Mouse (Mus musculus) right cerebral cortex, postnatal 14 days (tissue): Measurements from ENCODE around the gene Ltb4r2.
A peak's percentile ranks its signal among the peaks of the same experiment; 100 is the strongest.

ENCODE experiments used
- DNase-seq: peaks from one replicate; pipeline ENCODE4 v3.0.0; 2022

Gene Ltb4r2

DNA sequence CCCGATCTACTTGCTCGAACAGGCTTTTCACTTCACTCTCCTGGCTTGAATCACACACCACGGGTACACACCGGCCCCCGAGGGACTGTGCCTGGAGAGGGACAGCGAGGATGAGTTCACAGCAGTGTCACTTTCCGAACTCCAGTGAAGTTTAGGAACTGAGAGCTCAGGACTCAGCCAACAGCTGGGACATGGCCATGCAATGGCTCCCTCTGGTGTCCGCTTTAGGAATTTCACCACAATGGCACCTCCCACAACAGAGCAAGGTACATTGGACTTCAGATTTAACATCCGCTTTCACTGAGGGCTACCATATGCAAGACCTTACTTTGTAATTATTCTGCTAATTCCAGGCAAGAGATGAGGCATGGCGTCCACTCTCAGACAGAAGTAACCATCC, 17.5 kb upstream of the Ltb4r2 start:
- peak; percentile 84 for DNase-seq

DNA sequence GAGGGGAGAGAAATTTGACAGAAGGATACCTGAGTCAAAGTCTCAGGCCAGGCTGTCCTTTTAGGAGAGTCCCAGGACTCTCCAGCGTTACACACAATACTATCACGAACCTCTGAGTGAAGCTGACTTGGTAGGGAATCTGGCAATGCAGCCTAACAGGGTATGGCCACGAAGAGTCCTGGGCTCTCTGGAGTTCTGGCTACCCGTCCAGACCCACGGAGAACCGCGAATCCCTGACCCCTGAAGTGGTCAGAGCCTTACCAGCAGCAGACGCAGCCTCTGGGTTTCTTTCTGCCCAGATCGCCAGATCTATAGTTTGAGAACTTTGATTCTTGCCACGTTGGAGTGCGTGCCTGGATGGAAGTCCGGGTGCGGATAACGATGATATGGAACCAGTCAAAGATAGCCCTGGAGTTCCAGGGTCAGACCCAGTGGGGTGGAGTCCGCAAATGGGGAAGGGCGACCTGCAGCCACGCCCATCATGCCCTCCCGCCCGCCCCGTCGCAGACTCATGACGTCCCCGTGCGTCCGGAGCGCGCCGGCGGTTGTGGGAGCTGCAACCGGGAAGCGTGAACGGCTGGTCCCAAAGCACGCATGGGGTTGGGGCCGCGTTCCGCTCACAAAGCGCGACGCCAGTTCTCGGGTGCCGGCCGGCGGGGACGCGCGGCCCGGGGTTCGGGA, 15.9 kb upstream of the Ltb4r2 start, which contains the start of the genes Dhrs1 and Nop9:
TSS of gene Dhrs1 (minus strand) at position 511 of the 681 bp plus-strand sequence.
TSS of gene Nop9 (plus strand) at position 514 of the 681 bp plus-strand sequence.
- DNase-seq = peak; percentile 83

DNA sequence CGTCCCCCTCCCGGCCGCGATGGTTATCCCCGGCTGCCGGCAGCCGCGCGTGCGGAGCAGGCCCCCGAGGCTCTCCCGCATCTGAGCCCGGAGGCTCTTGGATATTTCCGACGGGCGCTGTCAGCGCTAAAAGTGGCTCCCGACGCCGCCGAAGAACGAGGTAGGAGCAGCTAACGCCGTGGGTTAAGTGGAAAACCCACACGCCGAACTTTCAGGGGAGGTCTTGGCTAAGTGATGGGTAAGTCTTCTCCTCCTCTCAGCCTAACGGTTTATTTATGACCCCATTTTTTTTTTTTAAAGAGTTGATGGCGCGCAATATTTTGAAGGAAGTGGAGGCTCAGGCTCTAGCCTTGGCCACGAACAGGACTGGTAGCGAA, 15.4 kb upstream of the Ltb4r2 start:
- DNase-seq = no peak

DNA sequence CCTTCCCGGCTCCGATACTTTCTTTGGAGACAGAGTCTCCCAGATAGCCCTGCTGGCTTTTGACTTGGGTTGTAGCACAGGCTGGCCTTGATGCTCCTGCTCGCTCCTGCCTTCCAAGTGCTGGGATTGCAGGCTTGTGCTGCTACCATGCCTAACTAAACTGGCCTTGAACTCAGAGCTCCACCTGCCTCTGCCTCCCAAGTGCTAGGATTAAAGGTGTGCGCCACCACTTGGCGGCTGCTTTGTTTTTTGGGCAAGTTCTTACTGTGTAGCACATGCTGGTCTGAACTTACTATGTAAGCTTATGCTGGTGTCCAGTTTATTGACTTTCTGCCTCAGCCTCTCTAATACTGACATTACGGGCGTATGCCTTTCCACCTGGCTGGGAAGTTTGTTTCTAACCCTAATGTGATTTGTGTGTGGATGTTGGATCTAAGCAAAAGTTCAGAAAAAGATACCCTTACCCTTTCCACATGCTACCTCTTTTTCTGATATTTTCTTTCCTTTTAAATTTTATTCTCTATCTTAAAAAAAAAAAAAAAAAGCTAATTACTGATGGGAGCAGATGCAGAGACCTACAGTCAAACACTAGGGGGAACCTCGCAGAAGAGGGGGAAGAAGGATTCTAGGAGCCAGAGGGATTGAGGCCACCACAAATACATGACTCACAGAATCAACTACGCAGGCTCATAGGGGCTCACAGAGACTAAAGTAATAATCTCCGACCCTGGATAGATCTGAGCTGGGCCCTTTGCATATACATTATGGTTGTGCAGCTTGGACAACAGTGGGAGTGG, 14.0 kb upstream of the Ltb4r2 start:
- DNase-seq = no peak

DNA sequence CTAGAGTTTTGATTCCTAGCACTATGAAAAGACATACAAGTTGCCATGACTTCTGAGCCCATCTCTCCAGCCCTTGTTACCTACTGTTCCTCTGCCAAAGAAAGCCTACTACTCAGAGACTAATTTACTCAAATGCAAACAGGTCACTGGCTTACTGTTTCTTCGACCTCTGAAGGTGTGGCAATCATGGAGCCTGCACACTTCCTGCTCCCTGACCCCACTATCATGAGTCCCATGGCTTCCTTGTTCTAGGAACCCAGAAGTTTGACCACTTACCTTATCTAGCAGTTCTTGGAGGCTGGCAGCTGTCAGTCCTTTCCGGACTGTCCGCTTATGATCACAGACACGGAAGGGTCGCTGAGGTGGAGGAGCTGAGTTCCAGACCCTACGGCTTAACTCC, 3.7 kb upstream of the Ltb4r2 start:
- DNase-seq = no peak

DNA sequence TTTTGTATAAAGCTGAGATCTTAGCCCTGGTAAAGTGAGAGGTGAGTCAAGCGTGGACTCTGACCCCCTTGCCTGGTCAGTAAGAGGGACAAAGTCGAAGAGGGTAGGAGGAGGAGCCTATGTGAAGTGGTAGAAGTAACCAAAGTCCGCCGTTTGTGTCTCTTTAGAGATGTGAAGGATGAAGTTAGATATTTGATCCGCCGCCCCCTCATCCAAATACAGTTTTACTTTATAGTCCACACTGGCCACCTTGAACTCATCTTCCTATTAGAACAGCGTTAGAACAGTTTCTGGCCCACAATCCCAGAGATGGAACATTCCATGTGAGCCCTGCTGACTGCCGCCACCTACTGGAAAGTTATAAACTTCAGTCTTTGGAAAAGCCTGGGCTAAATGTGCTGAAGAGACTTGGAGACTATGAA, 2.9 kb upstream of the Ltb4r2 start, which contains the start of gene Cideb:
TSS of gene Cideb (minus strand) at position 96 of the 422 bp plus-strand sequence.
- DNase-seq = no peak

DNA sequence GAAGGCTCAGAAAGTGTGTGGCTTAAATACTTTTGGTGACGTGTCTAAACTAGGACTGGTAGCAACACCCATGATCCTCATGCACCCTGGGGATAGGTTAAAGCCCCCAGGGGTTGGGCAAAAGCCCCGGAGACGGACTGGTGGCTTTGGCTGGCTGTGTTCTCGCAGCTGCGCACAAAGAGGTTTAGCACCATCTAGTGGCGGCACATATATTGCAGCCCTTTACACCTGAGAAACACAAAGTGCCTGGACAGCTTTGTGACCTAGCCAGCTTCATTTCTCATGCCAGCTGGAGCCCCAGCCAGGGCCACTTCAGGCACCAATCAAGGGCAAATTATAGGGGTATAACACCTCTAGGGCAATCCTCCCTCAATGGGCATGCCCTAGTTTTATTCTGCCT, 1.1 kb upstream of the Ltb4r2 start:
- DNase-seq = peak; percentile 85

DNA sequence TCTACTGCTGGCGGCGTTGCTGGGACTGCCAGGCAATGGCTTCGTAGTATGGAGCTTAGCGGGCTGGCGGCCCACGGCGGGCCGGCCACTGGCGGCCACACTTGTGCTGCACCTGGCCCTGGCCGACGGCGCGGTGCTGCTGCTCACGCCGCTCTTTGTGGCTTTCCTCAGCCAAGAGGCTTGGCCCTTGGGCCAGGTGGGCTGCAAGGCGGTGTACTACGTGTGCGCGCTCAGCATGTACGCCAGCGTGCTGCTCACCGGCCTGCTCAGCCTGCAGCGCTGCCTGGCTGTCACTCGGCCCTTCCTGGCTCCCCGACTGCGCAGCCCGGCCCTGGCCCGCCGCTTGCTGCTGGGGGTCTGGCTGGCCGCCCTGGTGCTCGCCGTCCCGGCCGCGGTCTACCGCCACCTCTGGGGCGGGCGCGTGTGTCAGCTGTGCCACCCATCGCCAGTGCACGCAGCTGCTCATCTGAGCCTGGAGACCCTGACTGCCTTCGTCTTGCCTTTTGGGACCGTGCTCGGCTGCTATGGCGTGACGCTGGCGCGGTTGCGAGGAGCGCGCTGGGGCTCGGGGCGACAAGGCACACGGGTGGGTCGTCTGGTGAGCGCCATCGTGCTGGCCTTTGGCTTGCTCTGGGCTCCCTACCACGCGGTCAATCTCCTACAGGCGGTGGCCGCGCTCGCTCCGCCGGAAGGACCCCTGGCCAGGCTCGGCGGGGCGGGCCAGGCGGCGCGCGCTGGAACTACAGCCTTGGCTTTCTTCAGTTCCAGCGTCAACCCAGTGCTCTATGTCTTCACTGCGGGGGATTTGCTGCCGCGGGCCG, 983 bp downstream of the Ltb4r2 start:
- DNase-seq = peak; percentile 58

DNA sequence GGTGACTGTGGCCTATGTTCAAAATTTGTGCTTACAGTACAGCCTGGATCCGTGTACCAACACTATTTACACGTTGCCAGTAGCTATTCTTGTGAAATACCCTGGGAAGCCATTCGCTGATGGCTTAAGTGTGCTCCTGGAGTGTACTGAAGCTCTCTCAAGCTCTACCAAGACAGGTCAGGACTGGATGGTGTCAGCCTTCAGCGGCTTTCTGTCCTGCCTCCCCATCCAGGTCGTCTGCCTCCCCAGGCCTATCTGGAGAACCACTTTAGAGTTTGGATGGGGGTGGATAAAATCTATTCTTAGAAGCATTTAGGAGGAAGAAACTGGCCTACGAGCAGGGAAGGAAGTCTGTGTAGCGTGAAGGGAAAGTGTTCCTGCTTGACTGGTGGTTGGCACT, 1.9 kb downstream of the Ltb4r2 start:
- no peak for DNase-seq

DNA sequence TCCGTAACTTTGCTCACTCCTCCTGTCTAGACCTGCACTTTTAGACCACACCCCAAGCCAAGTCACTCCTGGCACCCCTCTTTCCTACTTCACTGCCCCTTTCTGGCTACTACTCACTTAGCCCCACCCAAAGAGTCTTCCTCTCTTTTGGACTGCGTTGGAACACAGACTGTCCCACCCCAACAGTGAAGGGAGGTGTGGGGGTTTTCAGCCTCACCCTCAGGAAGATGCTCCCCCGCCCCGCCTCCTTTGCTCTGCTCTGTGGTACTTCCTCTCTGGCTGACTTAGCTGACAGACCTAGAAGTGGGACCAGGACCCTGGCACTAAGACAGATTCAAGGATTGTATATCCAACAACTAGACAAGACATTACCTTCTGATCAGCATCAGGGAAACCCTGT, 4.5 kb downstream of the Ltb4r2 start, which contains the start of gene Ltb4r1:
TSS of gene Ltb4r1 (plus strand) at position 267 of the 400 bp plus-strand sequence.
- DNase-seq = no peak

DNA sequence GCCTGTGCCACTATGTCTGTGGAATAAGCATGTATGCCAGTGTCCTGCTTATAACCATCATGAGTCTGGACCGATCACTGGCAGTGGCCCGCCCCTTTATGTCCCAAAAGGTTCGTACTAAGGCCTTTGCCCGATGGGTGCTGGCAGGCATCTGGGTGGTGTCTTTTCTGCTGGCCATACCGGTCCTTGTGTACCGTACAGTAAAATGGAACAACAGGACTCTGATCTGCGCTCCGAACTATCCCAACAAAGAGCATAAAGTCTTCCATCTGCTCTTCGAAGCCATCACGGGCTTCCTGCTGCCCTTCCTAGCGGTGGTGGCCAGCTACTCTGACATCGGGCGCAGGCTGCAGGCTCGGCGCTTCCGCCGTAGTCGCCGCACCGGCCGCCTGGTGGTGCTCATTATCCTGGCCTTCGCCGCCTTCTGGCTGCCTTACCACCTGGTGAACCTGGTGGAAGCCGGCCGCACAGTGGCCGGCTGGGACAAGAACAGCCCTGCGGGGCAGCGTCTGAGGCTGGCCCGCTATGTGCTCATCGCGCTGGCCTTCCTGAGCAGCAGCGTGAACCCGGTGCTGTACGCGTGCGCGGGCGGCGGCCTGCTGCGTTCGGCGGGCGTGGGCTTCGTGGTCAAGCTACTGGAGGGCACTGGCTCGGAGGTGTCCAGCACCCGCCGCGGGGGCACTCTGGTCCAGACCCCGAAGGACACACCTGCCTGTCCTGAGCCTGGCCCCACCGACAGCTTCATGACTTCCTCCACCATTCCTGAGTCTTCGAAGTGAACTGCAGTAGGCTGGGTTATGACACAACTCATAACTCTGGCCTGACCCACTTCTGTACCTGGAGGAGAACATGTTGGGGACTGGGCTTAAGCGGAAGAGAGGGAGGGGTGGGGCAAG, 6.5 kb downstream of the Ltb4r2 start:
- peak; percentile 51 for DNase-seq

DNA sequence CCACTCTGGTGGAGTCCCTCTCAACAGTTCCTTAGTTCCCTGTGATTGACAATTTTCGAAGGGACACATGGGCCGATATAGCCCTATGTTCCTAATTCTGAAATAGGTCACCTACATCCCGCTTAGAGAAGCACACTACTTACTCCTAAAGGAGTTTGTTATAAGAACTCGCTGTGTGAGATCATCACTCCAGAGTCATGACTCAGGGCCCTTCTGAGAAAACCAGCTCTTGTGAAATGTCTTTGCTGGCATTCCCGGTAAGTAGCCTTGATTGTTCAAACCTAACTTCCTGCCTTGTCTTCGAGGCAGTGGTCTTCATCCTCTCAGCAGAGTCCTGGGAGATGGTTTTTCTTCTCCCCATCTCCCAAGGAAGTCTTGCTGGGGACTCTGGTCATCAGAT, 7.3 kb downstream of the Ltb4r2 start:
- DNase-seq = no peak

DNA sequence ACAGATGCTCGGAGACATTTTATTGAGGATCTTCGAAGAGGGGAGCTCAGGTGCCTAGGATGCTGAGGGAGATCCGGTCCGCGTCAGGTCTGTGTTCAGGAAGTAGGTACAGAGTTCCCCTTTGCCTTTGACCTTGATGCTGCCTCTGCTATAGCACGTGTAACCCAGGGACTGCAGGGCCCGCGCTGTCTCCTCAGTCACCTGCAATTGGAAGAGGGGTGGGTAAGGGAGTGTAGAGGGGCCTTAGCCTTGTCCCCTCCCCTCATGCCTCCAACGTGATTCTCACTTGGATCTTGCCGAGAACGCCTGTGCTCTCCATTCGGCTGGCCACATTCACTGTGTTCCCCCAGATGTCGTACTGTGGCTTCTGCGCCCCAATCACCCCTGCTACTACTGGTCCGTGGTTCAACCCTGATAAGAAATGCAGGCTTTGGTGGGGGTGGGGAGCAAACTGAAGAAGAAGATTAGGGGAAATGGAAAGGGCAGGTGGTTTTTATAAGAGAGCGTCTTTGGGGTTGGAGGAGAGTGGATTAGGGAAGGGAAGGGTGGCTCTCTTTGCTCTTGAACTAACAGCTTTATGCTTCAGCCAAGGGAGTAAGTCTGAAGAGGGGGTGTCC, 8.0 kb downstream of the Ltb4r2 start:
- DNase-seq = no peak

DNA sequence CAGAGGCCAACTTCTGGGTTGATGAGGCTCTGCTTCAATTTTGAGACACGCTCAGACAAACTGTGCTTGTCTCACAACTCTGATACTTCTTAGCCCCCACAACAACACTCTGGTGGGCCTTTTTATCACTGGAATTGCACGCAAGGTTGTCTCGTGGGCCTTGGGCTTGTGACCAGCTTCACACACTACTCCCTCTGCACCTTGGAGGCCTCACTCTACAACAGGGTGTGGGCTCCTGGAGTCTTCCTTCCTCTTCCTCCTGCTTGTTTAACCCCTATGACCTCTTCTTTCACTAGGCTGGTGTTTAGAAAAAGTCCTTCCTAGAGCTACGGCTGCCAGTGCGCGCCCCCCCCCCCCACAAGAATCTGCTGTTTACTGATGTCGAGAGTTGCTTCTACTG, 15.5 kb downstream of the Ltb4r2 start:
- no peak for DNase-seq

DNA sequence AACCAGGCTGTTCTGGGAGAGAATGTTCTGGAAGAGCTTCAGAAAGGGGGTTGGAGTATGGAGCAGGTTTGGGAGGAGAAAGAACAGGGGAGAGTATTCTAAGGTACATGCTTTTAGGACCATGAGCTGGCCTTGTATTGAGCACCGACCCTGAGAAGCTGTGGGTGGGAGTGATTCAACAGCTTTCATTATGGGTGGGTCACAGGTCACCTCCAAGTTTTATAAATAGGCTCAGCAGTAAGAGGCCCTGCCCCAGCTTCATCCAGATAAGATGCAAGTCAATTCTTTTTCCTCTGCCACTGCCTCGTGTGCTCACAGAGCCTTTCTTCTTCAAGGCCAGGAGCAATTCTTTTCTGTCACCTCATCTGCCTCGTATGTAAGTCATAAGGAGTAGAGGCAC, 15.9 kb downstream of the Ltb4r2 start:
- no peak for DNase-seq

DNA sequence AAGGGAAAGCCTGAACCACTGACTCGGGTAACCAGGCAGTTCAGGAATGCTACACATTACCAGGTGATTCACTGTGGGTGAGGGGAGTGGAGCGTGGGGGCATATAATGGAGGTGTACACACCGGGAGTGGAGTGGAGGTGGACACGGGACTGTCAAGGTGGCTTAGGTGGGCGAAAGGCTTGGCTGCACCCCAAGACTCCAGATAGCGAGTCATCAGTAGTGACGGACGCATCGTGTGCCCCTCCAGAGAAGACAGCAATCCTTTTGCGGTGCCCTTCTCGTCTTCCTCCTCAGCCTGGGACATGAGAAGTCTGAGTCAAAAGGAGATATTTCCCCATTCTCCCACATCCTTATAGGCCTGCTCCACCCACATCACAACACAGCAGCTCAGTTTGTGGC, 16.6 kb downstream of the Ltb4r2 start:
- no peak for DNase-seq

DNA sequence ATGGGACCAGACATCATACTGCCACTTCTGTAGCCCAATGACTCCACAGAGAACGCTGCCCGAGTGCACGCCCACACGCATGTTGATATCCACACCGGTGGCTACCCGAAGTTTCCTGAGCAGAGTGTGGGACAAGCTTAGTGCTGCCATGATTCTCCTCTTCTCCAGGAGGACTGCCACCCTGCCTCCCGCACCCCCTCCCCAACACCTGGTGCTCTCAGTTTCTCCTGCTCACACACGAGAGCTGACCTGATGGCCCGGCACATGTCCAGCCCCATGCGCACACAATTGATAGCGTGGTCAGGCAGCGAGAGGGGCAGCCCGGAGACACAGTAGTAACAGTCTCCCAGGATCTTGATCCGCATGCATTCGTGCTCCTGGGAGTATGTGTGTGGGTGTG, 17.5 kb downstream of the Ltb4r2 start:
- no peak for DNase-seq

DNA sequence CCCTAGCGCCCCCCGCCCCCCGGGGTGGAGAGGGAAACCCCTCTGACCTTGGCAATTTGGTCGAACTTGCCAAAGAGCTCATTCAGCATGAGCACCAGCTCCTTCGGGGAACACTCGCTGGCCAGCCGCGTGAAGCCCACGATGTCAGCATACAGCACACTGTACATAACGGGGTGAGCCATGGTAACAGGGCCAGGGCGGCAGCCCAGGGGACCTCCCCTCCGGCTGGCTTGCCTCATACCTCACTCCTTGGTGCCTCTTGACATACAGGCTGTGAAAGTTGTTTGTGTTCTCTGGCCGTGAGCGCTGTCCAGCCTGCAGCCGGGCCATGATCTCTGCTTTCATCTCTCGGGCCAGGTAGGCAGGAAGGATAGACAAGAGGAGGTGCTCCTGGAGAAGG, 18.4 kb downstream of the Ltb4r2 start:
- DNase-seq = no peak

DNA sequence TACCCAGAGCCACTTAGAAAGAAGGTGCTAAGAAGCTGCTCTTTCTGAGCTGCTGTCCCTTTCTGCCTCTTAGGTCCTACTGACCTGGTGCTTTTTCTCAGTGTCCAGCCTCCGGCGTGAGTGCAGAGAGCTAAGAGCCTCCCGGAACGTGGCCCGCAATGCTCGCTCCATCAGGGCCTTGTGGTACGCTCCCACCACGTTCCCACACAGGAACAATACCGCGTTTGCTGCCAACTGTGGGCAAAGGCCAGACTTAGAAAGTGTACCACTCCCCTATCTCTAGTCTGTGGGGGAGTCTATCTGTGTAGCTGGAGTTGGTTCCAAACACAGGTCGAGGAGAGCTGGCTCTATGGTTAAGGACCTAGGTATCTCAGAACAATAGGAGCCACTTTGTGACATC, 19.5 kb downstream of the Ltb4r2 start:
- no peak for DNase-seq

DNA sequence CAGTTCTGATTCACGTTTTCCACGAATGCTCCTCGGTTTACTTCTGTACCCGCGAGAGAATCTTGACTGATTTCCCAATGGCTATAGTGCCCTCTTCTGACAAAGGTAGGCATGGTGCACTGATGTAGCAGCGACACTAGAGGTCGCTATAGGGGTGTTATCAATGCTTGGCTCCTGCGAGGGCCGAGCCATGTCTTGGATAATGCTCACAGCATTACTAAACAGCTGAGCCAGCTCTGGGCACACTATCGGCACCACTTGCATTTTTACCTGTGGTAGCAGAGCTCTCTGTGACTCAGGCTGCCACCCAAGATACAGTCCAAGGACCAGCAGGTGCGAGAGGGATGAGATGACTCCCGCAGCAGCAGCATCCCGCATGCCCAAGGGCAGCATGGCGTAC, 20.1 kb downstream of the Ltb4r2 start:
- DNase-seq = peak; percentile 40

DNA sequence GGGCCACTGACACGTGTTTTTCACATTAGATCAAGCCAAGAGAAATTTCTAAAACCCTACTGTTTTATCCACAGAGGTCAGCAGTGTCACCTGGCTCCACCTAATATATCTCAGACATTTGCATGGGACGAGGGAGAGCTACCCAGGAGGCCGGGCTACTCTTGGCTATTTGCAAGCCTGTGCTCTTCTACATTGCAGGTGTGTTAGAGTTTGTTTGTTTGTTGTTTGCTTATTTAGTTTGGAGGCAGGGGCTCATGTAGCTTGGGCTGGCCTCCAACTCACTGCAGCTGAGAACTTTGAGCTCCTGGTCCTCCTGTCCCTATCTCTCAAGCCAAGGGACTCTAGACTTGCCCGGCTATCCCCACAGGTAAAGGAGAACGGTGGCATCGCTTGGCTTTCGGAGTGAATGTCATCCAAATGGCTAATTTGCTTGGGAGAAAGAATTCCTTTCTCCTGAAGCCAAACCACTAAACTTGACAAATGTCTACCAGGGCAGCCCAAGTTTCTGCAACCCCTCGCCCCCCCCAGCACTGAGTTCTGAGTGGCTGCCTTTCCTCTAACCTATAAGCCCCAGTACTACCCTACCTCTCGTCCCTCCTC, 21.2 kb downstream of the Ltb4r2 start:
- DNase-seq = no peak
